Mouse (Mus musculus) frontal cortex, adult 2 months (tissue): ENCODE data around the gene 4930518I15Rik. TPM values are rescaled to one million over a fixed set of nuclear protein-coding genes. Genes with fewer than 3 reads are reported as not detected.
"Not testable (repeated sequence)": the region's sequence is repeated elsewhere in the genome, so short reads cannot be mapped to it uniquely, and the experiment has no call there.

Source experiments
- DNase-seq, 2 experiments: peaks; one replicate each; pipeline ENCODE4 v3.0.0; 2022; ENCODE audit warnings: low spot score in 1 of 2; ENCODE audit errors: extremely low spot score in 1 of 2
- polyA plus RNA-seq: library from polyadenylated mRNA; depleted of rRNA; stranded (reverse); fragments of >200 nt; gene quantifications from 2 replicates; pipeline ENCODE4 v1.2.3, GENCODE M21; 2012

The 4930518I15Rik gene
- polyA plus RNA-seq, 1 experiment, result 3.2 TPM

GRCm38 (mm10) chr2:156847653-156848052 is 10.1 kb downstream of the 4930518I15Rik start:
- DNase-seq, result no peak

DNA sequence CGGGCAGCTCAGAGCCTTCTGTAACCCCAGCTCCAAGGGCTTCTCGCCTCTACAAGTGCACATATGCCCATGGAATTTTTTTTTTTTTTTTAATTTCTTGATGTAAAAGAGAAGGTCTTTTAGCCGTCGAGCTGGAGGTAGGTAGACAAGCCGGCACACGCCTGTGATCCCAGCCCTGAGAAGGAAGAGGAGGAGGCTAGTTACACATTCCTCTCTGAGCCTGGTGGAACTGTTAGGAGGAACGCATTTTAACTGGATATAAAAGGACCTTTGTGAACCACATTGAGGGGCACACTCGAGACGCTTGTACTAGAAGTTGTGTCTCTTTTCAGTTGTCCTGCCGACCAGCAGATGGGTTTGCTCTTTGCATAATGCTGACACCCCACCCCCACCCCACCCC is 13.0 kb downstream of the 4930518I15Rik start:
- no peak for DNase-seq

GRCm38 (mm10) chr2:156843331-156843730 is 14.4 kb downstream of the 4930518I15Rik start:
- no peak for DNase-seq

DNA sequence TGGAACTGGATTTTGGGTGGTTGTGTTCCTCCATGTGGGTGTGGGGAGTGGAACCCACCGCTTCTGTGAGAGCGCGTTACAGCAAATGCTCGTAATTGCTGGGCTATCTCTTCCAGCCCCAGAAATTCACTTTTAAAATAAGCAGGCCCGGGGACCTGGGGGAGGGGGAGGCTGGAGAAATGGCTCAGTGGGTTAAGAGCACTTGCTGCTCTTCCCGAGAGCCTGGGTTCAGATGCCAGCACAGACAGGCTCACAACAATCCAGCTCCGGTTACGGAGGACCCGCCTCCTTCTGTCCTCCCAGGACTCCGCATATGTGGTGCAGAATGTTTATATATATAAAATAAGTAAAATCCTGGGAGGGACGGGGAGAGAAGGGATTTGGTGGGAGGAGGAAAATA is 15.0 kb downstream of the 4930518I15Rik start:
- DNase-seq, result no peak

DNA sequence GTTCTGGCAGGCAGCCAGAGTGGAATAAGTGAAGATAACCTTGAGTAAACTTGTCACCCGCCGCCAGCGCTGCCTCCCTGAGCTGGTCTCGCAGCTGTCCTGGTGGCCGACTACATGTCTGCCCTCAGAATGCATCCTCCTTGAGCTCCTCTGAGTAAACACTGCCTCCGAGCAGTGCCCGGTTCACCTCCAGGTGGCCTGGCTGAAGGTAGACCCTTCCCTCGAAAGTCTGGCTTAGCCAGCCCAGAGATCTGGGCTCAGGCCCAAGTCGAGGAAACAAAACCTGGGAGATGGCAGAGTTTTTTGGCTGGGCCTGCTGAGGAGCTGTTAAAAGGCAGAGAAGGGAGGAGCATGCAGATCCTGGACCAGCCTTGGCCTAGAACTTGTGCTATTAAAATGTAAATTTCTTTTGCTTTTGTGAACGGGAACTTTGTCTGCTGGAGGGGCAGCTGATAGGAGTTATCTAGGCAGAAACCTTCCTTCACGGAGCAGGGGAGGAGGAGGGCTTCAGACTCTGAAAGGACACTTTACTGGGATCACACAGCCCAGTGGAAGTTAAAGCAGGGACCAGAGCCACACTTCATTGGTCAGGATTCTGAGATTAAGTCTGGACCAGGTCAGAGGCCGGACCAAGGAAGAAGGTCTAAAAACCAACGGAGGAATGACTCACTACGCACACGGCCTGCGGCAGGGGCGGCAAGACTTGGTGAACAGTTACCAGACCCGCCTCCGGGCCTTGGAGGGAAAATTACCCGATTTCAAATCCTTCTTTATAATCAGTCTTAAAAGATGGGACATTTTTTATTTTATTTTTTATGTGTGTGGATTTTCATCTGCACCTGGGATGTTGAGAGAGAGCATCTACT is 15.7 kb downstream of the 4930518I15Rik start:
- peak in 1 of 2 experiments; percentile 38 for DNase-seq

DNA sequence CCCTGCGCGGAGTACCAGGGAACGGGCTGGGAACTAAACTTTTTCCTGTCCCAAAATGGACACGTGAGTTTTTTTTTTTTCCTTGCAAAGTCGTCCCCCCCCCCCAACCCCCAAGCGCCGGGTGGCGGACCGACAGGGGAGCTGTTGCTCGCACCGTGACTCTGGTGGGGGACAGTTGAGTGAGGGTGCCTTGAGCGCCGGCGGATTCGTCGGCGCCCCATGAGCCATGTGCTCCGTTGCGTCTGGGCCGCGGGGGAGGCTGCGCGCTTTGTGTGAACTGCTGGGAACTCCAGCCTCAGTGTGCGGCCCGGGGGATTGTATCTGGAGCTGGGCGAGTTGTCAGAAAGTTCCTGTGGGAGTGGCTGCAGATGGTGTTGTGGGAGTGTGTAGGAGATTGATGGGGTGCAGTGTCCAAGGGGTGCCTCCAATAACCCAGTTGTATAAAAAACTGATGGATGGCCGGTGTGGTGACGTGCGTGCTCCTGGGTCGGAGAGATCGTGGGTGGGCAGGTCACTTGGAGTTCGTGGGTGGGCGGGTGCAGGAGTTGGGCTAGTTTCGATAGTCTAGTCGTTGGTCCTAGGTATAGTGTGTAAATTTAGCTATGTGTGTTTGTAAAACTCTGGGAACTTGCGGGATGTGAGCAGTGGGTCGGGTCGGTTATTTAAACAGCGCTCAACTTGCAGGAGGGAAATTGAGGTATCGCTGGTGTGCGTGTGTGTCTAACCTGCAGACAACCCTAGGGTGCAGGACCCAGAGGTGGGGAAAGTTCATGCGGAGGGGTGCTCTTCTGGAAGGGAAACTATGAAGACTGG is 16.5 kb downstream of the 4930518I15Rik start:
- DNase-seq, result peak in 1 of 2 experiments; percentile 73

DNA sequence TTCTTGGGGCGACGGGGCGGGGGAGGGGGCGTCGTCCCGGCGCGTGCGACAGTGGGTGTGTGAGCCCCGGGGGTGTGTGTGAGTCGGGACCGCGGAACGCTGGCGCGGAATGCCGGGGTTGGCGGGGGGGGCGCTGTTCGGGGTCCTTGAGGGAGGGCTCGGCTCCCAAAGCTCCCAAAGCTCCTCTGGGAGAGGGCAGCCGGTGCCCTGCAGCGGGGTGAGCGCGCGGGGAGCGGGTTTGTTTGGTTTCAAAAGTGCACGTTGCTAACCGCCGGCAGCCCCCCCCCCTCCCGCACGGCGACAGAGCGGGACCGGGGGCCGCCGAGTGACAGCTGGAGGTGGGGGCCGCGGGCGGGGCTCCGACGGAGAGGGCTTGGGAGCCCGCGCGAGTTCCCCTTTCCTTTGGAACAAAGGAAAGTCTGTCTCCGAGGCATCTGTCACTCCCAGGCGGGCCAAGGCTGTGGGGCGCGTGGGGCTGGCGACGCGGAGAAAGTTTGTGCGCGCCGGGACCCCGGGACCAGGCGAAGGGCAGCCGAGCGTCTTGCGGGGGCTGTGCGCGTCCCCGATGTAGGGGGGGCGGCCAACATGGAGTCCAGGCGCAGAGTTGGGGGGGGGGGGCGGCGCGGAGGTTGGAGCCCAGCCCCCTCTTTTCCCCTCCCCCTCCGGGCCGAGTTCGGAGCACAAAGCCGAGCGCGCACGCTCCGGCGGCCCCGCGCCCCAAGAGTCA is 17.3 kb downstream of the 4930518I15Rik start:
- DNase-seq, result no peak

DNA sequence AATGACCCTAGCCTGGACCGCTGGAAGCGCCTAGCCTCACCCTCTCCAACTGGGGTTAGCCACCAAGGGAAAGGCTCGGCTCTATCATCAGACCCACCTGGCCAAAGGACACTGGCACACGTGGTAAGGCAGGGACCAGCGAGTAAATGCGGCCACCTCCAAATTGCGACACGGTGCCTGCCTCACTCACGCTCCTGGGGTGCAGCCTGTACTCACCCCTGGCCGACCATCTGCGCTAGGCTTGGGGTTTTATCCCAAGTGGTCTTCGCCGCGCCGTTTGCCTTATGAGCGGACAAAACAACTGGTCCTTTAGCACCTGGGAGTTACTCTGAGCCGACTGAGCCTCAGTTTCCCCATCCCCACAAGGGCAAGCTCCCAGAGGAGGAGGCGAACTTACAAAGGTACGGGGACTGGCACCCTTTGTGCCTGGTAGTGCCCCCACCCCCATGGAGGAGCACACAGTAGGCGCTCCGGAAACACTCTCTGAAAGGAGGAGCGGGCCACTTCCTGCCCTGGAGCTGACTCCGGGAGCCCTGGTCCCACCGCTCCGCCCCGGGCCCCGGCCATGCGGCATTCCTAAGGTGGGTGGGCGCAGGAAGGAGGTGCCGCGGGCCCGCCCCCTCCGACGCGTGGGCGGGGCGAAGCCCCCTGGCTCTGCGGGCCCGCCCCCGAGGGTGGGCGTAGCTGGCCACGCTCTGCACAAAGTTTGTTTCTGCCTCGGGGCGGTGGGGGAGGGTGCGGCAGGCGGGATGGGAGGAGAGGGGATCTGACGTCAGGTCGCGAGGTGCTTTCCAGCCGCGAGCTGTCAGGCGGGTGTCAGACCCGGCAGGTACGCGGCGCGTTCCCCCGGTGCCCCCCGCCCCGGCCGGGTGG is 18.2 kb downstream of the 4930518I15Rik start, which contains the start of gene Tgif2:
Gene Tgif2, plus strand, starts transcription at position 689 of the 873 bp plus-strand sequence.
- no peak for DNase-seq

DNA sequence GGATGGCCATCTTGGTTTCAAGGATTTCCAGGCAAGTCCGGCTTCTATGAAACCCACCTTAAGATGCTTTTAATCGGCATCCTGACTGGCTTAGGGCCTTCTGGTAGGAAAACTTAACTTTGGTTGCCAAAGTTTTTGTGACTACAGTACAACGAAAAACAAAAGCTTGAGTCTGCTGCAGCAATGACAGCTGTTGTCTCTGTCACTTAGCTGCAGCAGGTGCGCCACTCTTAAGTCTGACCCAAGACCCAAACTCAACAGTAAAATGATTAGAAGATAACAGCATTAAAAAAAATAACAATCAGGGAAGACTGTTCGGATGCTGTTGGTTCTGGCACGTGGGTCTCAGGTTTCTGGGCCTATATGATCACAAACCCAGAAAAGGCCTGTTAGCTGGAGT is 18.9 kb downstream of the 4930518I15Rik start:
- DNase-seq, result no peak

DNA sequence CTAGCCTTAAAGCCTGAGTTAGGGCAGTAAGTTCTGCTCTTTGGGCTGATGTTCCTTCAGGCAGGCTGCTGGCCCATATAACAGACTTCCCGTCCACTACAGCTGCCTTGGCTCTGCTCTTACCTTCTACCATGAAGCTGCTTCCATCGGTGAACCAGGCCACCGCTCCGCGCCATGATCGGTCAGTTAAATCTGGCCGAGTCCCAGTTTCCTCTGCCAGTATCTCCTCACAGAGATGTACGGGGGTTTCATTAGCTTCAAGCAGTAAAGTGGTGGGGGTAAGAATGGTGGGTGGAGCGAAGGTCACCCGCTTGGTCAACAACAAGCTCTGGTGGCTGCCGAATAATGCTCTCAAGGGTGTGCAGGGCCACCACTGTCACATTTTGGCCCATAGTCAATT is 23.4 kb downstream of the 4930518I15Rik start:
- no peak for DNase-seq

DNA sequence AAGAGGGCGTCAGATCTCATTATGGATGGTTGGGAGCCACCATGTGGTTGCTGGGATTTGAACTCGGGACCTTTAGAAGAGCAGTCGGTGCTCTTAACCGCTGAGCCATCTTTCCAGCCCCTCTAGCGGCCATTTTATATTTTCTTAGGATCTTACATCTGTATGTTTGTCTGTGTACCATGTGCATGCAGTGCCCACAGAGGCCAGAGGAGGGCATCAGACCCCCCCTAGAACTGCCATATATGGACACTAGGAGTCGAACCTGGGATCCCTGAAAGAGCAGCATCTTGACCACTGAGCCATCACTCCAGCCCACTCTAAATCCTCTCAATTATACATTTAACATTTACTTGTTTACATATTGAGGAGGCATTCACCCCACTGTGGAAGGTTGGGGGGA is 32.6 kb downstream of the 4930518I15Rik start:
- DNase-seq, result not testable (repeated sequence)

DNA sequence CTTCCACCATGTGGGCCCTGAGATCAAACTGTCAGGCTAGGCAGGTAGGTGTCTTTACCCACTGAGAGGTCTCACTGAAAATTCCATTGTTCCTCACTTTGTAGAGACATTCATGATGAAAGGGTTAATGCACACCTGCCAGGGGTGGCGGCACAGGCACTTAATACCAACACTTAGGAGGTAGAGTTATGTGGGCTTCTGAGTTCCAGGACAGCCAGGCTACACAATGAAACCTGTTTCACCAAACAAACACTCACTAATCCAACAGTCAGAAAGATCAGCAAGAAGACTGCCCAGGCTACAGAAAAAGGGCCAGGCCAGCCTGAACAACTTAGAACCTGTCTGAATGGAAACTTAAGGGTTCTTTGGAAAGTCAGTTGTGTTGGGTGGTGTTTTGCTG is 41.6 kb downstream of the 4930518I15Rik start:
- DNase-seq, result no peak

DNA sequence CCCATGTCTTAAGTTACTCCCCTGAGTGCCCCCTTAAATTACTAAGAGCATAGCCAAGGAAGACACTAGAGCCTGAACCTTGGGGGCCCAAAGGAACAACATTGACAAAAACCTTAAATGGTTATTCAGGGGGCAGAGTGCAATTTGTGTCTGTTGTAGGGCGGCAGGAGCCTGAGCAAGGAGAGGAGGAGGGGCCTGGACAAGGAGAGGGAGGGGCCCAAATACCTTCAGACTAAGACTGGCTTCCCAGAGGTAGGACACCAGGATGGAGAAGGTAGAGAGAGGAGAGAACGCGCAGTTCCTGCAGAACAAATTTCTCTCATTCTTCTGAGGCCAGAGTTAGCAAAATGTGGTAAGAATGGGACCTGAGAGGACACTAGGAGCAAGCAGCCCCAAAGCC is 42.3 kb downstream of the 4930518I15Rik start:
- DNase-seq, result no peak

DNA sequence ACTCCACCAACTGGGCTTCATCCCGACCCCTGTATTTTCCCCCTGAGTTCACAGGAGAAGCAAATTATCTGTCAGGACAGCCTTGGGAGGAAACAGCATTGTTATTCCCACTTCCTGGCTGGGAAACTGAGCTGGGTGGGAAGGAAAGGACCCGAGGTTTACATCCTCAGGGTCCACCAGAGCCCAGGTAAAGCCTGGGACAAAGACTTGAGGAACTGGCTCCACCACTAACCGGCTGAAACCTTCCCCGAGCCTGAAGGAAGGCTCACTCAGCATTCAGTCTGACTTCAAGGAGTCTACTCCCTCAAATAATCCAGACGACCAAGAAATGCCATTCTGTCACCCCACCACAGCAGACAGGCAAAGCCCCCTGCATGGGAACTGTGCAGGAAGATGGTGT is 42.9 kb downstream of the 4930518I15Rik start:
- DNase-seq, result no peak

DNA sequence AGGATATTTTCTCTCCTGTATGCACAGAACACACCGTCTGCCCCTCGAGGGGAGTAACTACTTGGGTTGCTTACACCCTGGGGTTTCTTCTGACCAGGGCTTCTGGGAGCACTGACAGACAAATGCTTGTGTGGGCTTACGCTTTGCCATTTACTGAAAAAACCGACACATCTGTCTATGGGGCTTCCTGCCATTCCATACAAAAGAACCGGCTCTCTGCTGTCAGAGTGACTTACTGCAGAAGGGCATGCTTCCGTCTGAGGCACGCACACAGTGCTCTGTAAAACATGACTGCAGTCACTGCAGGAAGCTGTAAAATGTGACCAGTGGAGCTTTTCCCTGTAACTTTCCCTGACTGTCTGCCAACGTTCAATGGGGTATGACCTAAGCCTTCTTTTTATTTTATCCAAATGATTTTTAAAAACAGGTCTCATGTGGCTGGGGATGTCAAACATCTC is 43.4 kb downstream of the 4930518I15Rik start:
- no peak for DNase-seq

DNA sequence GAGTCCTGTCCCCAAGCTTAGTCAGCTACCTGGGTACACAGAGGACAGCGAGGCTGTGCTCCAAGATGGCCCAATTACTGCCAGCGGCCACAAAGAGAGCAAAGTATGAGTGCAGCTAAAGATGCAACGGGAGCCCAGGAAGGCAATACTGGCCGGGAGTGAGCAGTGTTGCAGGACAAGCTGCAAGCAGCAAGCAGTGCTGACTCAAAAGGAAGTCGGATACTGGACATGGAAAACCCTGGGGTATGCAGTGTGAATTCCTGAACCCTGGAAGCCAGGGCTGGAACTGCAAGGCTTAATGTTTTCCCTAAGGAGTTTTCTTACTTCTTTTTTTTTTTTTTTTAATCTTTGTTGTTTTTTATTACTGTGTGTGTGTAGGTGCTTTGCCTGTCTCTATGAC is 46.2 kb downstream of the 4930518I15Rik start:
- no peak for DNase-seq

DNA sequence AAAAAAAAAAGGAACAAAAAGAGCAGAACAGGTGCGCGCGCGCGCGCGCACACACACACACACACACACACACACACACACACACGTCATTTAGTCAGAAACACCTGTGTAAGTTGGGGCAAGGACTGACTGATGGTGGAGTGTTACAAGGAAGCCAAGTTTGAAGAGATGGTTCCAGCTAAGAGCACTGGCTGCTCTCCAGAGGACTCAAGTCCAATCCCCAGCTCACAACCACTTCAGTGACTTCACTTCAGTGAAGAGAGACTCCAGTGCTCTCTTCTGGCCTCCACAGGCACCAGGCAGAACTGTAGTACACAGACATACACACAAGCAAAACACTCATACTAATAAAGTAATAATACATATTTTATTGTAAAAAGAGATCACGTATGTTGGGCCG is 47.0 kb downstream of the 4930518I15Rik start:
- no peak for DNase-seq

DNA sequence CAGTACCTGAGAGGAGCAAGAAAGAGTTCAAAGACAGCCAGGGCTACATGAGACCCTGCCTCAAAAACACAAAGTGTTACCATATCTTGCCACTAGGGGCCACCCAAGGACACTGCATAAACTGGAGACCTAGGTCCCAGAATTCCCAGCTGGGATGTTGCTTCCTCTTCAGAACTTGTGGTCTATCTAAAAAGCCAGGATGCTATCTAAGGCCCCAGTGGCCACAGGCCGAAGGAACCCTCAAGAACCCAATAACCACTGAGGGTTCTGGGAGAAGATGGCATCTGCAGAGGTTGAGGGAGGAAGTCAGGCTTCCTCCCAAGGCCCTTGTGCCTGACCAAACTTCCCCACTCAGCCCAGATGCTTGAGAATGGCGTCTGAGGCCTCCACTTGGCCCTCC is 48.2 kb downstream of the 4930518I15Rik start:
- DNase-seq, result peak; percentile 18 to 82

DNA sequence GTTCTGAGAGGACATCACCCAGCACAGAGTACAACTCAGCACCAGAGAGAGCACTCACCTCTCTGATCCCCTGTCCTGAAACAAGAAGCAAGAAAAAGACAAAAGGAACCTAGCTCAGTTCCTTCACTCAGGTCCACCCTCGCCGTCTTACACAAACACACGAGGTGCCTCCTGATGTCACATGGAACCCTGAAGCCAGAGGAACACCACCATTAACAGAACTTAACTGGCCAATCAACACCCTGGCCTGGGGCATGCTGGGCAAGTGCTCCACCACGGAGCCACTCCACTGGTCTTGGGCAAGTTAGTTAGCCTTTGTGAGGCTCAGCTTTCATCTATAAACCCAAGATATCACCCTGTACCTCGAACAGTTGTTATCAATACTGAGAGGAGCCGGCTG is 50.9 kb downstream of the 4930518I15Rik start:
- DNase-seq, result no peak
